Mouse (Mus musculus): Measurements from ENCODE around the gene Exosc2.
A peak's percentile ranks its signal among the peaks of the same experiment; 100 is the strongest.
"Not testable (repeated sequence)": the region's sequence is repeated elsewhere in the genome, so short reads cannot be mapped to it uniquely, and the experiment has no call there.

Exosc2 gene

GRCm38 (mm10) chr2:31678641-31679040 is 8.1 kb downstream of the Exosc2 start:
- DNase-seq = no peak

DNA sequence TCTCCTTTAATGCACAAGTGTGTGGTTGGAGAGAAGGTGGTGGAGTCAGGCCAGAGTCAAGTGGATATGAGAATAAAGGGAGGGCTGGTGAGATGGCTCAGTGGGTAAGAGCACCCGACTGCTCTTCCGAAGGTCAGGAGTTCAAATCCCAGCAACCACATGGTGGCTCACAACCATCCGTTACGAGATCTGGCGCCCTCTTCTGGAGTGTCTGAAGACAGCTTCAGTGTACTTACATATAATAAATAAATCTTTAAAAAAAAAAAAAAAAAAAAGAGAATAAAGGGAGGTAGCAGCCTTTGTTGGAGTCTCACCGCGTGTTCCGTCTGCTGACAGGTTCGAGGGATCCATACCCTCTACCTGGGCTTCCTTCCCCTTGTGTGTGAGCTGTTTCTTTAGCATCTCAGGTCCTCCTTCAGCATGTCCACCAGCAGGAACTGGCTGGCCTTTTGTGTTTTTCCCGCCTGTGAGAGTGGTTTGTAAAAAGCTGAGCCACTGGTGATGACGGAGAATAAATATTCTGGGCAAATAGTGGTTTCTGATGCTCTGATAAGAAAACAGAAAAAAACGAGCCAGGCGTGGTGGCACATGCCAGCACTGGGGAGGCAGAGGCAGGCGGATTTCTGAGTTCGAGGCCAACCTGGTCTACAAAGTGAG is 10.7 kb downstream of the Exosc2 start:
- DNase-seq = not testable (repeated sequence)

- DNase-seq = no peak
Observed at GRCm38 (mm10) chr2:31681731-31682235, 11.3 kb downstream of the Exosc2 start.

GRCm38 (mm10) chr2:31683666-31684065 is 13.2 kb downstream of the Exosc2 start:
- DNase-seq = peak; percentile 59 to 68

- peak; percentile 91 to 94 for DNase-seq
Observed at GRCm38 (mm10) chr2:31688074-31688925, 17.8 kb downstream of the Exosc2 start, which contains the start of gene Abl1. Gene Abl1 (plus strand): TSS chr2:31688376.

- peak in 1 of 2 experiments; percentile 35 for DNase-seq
Observed at GRCm38 (mm10) chr2:31689045-31689444, 18.5 kb downstream of the Exosc2 start.

GRCm38 (mm10) chr2:31690063-31690462 is 19.5 kb downstream of the Exosc2 start:
- no peak for DNase-seq

- no peak for DNase-seq
Observed at GRCm38 (mm10) chr2:31698209-31698608, 27.7 kb downstream of the Exosc2 start.

- DNase-seq = no peak
Observed at GRCm38 (mm10) chr2:31700545-31701446, 30.3 kb downstream of the Exosc2 start.

- no peak for DNase-seq
Observed at GRCm38 (mm10) chr2:31703226-31703625, 32.7 kb downstream of the Exosc2 start.

DNA sequence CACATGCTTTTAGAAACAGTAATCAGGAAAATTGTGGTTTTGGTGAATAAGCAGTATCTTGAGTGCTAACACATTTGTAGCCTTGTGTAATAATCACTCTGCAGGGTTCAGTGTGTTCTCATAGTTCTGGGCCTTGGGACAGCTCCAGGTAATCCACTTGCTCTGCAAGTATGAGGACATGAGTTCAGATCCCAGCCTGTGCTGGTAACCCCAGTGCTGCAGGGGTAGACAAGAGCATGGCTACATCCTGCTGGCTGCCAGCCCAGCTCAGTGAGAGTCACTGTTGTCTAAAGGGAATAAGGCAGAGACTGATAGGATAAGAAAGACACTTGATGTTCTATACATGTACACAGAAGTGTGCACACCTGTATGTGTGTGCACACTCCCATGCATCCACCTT is 35.4 kb downstream of the Exosc2 start:
- no peak for DNase-seq

DNA sequence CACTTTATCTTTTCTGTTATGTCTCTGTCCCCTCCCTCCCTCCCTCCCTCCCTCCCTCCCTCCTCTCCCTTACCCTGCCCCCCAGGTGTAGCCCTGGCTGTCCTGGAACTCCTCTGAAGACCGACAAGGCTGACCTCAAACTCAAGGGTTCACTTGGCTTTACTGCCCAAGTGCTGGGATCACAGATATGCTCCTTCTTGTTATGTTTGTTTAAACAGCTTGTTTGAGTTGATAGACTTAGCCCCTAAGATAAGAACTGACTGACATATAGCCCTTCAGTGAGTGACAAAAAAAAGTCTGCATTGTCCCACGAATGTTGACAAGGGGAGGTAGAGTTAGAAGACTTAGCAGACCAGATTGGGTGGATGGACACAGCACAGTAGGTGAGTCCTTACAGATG is 36.0 kb downstream of the Exosc2 start:
- no peak for DNase-seq

DNA sequence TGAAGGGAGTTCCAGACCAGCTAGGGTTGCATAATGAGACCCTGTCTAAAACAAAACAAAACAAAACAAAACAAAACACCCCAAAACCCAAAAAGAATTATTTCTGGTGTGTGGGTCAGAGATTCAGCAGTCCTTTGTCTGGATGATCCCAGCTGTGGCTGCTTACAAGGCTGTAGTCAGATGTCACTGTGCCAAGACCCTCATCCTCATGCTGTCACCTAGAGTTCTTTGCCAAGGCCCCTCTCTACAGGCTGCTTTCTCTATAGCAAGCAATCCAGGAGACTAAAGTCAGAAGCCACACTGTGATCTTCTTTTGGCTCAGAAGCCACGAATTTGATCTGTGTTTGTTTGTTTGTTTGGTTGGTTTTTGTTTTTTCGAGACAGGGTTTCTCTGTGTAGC is 42.2 kb downstream of the Exosc2 start:
- no peak for DNase-seq

DNA sequence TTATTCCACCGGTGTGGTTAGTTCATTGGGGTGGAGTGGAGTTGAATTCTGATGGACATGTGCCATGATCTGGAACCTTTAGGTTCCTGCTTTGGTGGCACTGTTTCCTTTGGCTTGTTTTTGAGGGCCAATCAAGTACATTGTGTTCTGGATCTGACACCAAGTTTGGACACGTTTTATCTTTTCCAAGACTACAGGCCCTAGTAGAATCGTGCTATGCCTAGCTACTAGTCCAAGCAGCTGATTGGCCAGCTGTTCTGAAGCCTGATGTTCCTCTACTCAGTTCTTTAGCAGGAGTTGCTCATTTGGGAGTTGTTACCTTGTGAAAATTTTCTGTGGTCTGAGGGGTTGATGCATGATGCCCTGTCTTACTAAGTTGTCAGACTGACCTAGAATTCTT is 43.3 kb downstream of the Exosc2 start:
- DNase-seq = no peak

- DNase-seq = no peak
Observed at GRCm38 (mm10) chr2:31714780-31715179, 44.3 kb downstream of the Exosc2 start.

- no peak for DNase-seq
Observed at GRCm38 (mm10) chr2:31715985-31716384, 45.5 kb downstream of the Exosc2 start.

- no peak for DNase-seq
Observed at GRCm38 (mm10) chr2:31719202-31719880, 48.8 kb downstream of the Exosc2 start.

- no peak for DNase-seq
Observed at GRCm38 (mm10) chr2:31719944-31720343, 49.4 kb downstream of the Exosc2 start.

DNA sequence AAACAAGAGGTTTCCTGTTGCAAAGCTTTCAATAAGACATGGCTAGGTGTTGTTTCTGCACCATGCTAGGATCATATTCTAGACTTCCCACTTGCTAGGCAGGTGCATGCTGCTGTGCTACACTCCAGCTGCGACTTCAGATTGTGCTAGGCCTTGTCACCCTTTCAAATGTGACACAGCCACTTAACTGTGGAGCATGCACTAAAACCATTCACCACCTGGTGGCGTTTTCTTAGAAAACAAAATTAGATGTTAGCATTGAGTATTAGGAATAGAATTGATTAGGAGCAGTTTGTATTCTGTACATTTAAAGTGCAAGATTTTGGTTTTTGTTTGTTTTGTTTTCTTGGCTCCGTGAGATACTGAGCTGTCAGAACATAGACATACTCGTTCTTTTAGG is 50.3 kb downstream of the Exosc2 start:
- DNase-seq = no peak

DNA sequence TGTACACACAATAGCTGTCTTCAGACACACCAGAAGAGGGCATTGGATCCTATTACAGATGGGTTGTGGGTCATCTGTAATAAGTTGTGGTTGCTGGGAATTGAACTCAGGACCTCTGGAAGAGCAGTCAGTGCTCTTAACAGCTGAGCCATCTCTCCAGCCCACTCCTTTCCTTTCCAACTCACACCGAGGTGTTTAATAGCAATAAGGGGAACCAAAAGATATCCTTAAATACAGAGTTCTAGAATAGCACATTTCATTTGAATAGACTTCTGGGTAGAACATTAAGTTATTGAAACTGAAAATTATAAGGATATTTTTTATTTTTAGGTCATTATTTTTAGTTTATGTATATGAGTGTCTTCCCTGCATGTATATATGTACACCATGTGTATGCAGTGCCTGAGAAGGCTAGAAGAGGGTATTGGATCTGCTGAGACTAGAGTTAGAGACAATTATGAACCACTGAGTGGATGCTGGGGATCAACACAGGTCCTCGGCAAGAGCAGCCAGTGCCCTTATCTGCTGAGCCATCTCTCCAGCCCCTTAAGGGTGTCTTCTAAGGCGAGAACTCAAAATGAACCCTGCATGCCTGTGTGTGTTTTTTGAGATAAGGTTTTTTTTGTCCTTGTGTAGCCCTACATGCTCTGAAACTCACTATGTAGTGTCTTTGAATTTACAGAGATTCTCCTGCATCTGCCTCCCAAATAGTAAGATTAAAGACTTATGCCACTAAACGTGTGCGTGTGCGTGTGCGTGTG is 54.4 kb downstream of the Exosc2 start:
- no peak for DNase-seq

DNA sequence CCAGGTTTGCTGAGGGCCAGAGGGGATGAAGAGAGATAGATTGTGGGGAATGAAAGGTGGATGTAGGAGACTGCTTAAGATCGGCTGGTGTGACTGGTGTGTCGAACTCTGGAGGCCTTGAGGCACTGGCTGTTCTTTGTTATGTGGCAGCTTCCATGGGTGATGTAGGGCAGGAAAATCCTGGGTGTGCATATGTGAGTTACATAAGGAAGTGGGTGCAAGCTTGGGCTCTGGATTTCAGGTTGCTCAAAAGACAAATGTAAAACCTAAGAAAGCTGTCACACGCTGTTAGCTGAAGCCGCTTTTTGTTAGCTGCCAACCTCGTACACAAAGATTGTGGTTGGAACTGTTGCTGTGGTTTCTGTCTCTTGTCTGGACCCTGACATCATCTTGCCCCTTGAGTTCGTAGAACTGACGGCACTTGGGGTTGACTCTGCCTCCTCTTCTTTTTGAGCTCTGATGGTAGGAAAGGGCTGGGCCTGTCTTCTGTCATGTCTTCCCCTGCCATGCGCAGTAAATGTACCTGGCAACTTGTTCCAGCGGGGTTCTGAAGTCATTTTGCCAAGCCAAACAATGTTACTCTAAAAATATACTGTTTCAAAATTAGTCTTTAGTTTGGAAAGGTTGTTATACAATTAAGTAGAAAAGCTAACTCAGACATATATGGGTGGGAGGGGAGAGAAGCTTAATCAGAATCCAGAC is 57.2 kb downstream of the Exosc2 start:
- DNase-seq = no peak

All from cerebellum, postnatal 36 days (tissue).